Mouse (Mus musculus) adrenal gland, postnatal 25 days (tissue): ENCODE results near the gene Fam192a. TPM values are rescaled to one million over a fixed set of nuclear protein-coding genes. Genes with fewer than 3 reads are reported as not detected.

Experiments
- DNase-seq: peaks from one replicate; pipeline ENCODE4 v3.0.0; 2021; ENCODE audit warnings: mixed read lengths
- total RNA-seq: library from RNA; stranded (reverse); gene quantifications from 2 replicates; pipeline ENCODE4 v1.2.3, GENCODE M21; 2021

Fam192a gene
- total RNA-seq, 1 experiment from 2014 or later = 39.8 TPM

- no peak for DNase-seq
These were observed 29.9 kb downstream of the Fam192a start for GRCm38 (mm10) chr8:94571896-94572295.

GRCm38 (mm10) chr8:94569419-94569818 is 32.4 kb downstream of the Fam192a start:
- DNase-seq = no peak

DNA sequence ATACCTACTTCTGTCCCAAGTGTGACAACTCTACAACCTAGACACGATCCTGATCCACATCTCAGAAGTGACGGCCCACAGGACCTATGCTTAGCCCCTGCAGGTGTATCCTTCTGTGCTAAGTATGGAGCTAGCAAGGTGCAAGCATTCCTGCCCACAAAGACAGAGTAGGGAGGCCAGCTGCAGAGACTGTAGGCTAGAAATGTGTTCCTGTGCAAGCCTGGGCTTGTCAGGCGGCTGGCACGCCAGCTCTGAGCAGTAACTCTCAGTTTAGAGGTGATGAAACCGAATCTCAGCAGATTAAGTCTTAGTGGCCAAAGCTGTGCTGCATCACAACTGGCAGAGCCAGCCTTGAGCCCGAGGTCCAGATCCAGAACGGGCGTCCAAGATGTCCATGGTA is 33.7 kb downstream of the Fam192a start:
- DNase-seq = no peak

DNA sequence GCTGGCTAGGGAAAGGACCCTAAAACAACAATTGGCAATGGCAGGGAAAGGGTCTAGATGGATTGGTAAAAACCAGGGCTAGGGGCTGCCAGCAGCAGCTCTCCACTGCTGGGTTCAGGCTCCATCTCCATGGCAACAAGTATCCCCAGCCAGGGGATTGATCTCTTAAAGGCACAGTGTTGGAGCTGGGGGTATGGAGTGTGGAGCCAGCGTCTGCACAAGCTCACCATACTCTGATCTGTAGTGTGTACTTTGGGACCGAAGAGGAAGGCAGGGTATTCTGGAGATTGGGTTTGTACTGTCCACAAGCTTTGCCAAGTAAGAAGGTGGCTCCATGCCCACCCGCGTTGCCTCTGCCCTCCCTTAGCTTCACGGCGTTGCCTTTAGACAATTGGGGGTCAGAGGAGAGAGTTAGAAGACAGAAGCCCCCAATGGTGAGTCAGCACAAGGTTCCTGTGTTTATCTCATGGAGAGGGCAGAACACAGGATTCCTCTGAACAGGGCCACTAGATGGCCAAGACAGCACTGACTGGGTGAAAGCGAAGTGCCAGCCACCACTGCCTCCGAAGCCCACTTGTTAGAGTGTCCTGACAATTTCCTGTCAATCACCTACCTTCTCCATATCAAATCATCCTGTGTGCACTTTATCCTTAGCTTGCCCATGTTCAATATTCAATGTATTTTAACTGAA is 34.5 kb downstream of the Fam192a start:
- DNase-seq = no peak

DNA sequence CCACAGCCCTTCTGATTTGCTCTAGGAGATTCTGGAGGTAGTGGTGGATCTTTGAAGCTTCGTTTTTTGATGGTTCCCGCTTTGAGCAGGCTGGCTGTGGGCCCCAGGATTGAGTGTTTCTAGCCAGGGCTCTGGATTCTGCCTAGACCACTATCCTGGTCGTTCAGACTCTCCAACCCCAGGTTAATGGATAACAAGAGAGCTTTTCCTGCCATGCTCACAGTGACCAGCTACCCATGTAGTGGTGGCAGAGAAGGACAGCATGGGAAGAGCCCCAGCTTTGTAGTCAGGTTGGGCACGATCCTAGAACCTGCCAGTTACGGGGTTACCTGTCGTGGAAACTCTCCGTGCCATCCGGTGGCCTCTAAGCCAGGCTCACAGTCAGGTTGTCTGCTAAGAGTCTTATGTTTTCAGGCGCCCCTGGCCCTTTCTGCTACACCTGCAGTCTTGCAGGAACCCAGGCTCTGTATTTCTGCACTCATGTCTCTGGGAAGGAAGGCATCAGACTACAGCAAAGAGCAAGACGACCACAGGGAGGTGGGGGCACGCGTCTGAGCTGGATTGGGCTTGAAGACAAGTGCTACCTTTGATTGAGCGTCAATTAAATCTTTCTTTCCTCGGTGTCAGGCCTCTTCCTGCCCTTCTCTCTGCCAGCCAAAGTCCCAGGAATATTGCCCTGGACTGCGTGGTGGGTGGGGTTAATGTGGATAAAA is 35.2 kb downstream of the Fam192a start:
- DNase-seq = no peak

GRCm38 (mm10) chr8:94566033-94566432 is 35.8 kb downstream of the Fam192a start:
- no peak for DNase-seq

- DNase-seq = peak; percentile 57
These were observed 37.4 kb downstream of the Fam192a start for GRCm38 (mm10) chr8:94564421-94564820.

GRCm38 (mm10) chr8:94561256-94561655 is 40.5 kb downstream of the Fam192a start:
- no peak for DNase-seq

DNA sequence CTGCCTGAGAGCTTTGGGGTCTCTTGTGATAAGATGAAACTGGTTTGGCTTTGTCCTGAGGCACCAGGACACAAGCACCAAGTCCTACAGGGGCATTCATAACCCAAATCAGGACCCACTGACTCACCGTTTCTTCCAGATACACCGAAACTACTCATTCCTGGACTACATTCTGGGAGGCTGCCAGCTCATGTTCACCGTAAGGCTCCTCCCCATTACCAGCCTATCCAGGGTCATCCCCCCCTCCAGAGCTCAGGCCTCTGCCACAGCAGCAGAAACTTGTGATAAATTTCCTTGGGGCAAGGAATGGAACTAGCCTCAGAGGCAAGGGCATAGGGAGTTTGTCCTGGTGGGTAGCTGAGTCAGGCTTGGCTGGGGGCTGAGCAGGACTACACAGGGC is 44.5 kb downstream of the Fam192a start:
- DNase-seq = peak; percentile 65

DNA sequence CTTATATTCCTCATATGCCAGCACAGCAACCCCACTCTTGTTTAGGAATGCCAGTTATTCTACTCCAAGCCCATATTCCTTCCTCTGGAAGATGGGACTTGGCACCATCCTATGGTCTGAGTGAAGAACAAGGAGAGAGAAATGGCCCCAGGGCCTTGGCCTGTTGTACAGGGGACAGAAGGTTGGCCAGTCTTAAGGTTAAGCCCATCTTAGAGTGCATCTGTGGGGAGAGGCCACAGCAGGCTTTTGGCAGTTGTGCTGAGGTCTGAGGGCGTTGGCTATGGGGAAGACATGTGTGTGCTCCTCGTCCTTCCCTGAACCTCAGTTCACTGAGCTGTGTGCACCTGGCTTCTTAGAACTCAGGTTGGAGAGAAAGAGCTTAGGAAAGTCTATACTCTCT is 49.1 kb downstream of the Fam192a start:
- no peak for DNase-seq

GRCm38 (mm10) chr8:94551471-94552422 is 50.0 kb downstream of the Fam192a start:
- DNase-seq = no peak

DNA sequence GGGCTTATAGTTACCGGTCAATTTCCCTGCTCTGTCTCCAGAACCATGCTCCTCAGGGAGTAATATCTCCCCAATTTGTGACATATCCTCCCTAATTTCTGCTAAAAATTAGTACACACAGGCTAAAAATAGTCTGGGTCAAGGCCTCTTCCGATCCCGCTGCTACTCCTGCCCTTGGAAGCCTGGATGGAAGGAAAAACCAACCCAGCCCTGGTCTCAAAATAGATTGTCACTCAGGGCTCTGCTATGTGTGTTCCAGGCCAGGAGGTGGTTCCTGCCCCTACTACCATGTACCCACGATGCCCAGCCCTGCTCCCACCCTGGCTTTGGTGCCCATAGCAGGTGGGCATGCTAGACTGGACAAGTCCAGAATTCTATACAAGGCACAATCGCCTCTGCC is 51.8 kb downstream of the Fam192a start:
- no peak for DNase-seq

DNA sequence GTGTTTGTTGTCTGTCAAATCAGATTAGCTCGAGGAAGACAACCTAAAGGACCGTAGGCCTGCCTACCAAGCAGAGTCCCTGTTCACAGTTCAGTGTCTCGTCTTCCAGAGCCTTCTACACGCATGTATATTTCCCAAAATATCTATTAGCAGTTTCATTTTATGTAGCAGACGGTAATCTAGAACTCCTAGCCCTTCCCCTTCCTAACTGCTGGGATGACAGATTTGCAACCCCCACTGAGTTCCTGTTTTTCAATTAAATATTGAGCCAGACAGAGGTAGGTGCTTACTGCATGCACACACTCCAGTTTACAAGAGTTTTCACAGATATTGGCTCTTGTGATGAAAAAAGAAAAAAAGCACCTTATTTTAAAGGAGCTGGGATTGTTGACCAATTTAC is 52.3 kb downstream of the Fam192a start:
- DNase-seq = no peak

- DNase-seq = no peak
These were observed 52.8 kb downstream of the Fam192a start for GRCm38 (mm10) chr8:94549041-94549440.

GRCm38 (mm10) chr8:94543981-94544380 is 57.8 kb downstream of the Fam192a start:
- DNase-seq = no peak

DNA sequence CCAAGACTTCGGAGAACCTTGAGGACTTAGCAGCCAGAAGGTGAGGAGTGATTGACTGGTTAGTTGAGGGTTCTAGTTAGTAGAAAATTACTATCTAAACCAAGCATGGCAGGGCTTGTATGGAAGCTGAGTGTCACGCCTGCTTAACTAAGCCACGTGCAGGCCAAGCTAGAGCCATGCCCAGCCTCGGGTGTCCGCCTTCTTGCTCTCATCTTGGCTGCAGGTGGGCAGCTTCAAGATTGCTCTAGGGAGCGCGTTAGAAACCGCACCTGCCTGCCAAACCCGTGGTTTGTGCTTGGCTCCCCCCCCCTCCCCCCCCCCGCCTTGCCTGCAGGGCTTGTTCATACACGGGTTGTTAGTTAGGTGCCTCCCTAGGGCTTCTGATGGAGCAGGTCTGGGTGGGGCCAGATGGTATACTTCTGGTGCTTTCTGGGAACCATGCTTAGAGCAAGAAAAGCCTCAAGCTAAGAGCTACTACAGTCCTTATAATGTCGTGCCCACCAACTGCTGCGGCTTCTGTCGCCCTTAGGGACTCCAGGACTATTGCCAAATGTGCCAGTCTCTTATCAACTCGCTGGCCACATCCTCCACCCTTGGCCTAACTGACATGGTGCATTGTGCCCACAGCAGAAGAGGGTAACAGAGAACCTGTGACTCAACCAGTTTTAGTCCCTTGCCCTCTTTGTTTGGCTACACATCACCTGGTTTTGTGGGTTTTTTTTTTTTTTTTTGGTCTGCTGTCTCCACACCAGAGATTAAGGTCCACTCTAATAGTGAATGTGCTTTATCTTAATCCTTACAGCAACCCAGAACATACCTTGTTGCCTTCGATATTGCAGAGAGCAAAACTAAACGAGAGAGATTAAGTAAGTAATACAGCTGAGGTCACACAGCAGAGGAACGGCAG is 60.7 kb downstream of the Fam192a start:
- no peak for DNase-seq

DNA sequence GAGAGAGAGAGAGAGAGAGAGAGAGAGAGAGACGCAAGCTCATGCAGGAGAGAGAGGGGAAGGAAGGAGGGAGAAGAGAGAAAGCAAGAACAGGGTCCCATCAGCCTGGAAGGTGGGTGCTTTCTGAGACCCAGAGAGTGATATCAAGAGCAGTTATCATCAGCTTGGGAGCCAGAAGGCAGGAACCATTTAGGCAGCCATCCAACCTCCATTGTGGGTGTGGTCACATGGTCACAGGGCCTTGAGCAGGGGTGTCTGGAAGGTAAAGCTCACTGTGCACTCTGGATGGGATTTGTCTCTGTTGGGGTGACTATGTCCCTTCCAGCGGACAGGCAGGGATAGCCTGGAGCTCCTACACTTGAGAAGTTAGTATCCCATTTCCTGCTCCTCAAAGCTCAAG is 61.8 kb downstream of the Fam192a start:
- DNase-seq = no peak

DNA sequence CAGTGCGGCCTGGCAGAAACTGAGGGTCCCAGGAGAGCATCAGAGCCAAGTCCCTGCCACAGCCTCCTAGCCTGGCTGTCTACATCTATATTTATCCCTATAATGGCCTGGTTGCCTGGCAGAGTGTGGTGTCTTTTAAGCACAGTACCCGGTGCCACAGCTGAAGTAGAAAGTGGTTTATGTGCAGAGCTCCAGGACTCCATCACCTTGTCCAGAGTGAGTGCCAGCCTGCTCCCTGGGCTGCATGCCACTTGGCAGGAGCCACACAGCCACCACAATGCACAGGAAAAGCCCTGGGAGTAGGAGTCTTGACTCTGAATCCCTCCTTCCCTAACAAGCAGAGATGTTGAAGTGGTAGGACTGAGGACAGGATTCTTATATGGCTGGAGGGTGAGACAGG is 64.3 kb downstream of the Fam192a start:
- DNase-seq = no peak

- no peak for DNase-seq
These were observed 66.2 kb downstream of the Fam192a start for GRCm38 (mm10) chr8:94535631-94536030.

- no peak for DNase-seq
These were observed 67.2 kb downstream of the Fam192a start for GRCm38 (mm10) chr8:94534612-94535011.

DNA sequence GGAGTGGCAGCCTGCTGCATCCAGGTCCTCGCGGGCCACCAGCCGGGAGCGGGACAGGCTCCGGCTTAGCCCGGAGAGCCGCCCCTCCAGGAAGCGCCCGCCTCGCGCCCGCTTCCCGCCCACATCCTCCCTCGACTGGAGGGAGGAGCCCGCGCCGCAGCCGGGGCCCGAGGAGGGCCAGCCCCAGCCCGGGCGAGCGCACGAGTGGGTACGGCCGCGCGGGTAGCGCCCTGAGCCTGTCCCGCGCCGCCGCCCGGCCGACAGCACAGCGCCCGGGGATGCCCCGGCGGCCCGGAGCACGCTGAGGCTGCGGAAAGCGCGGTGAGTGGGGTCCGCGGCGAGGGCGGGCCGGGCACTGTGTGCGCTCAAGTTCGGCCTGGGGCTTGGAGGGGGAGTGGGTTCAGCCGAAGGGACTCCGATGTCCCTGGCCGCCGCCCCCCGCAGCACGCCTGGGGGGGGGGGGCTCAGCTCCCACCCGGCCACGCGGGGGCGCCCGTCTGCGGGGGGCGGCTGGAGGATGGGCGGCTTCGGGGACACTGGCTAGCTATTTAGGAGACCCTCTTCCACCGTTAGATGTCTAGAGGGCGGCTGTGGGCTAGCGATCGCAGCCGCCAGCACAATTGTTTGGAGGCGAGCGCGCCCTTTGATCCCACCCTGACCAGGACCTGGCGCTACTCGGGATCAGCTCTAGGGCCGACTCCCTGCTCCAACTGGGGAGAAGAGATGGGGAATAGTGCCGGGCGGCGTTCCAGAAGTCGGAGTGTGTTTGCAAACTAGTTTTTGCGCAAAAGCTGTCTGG is 68.7 kb downstream of the Fam192a start, which contains the start of gene Cpne2:
TSS of gene Cpne2 (plus strand) at position 118 of the 799 bp plus-strand sequence.
- DNase-seq = peak; percentile 83
